Mouse (Mus musculus) T-helper 2 cell (primary cell): ENCODE data around the gene Cacna1c.

Experiments used
- in situ Hi-C: fragments of 300-600 bp; cut with MboI, MseI; formaldehyde crosslinking; loops from one replicate; pipeline ENCODE4 v1.15.1; 2025; ENCODE audit warnings: high pct_unique_total_duplicates

The Cacna1c gene

GRCm38 (mm10) chr6:119099333-119099732, 96.9 kb downstream of the Cacna1c start:
- in situ Hi-C loops = loop anchor here (5.0 kb wide), 1 partner anchor 172 kb away; no protein-coding TSS in a partner anchor

DNA sequence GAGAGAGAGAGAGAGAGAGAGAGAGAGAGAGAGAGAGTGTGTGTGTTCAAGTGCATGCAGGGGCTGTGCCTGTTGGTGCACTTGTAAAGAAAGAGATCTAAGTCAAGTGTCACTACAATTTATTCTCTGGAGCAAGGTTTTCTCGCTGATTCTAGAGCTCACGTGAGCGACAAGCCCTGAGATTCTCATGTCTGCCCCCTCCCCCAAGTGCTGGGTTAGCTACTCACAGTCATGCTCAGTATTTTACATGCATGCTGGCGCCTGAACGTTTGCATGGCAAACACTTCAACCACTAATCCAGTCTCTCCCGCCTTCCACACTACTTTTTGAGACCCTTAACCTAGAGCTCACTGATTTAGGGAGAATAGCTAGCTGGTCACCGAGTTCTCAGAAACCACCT, 99.7 kb downstream of the Cacna1c start:
- in situ Hi-C loops = loop anchor here (5.0 kb wide), 1 partner anchor 169 kb away; no protein-coding TSS in a partner anchor

GRCm38 (mm10) chr6:119095081-119095480, 101.1 kb downstream of the Cacna1c start:
- in situ Hi-C loops = loop anchor here (5.0 kb wide), 1 partner anchor 168 kb away; no protein-coding TSS in a partner anchor

DNA sequence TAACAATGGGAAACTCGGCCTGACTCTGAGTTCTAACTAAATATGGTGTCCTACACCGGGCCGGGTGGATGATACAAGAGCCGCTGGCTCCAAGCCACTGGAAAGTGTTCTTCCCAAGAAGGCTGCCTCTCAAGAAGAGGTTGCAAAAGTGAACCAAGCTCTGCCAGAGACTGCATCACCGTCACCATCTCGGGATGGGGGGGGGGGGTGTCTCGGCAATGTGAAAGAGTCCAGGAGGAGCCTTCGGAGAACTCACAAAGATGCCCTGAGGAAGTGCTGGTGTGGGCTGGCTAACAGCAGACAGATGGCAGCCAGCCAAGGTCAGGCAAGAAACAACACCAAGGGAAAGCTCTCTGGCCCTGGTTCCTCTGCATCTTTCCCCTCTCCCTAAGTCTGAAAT, 107.0 kb downstream of the Cacna1c start:
- in situ Hi-C loops = no loop called here

GRCm38 (mm10) chr6:119088381-119088780, 107.8 kb downstream of the Cacna1c start:
- in situ Hi-C loops = no loop called here

- in situ Hi-C loops = no loop called here
Measured at GRCm38 (mm10) chr6:119087919-119088318, 108.3 kb downstream of the Cacna1c start.

GRCm38 (mm10) chr6:119085789-119086188, 110.4 kb downstream of the Cacna1c start:
- in situ Hi-C loops = no loop called here

DNA sequence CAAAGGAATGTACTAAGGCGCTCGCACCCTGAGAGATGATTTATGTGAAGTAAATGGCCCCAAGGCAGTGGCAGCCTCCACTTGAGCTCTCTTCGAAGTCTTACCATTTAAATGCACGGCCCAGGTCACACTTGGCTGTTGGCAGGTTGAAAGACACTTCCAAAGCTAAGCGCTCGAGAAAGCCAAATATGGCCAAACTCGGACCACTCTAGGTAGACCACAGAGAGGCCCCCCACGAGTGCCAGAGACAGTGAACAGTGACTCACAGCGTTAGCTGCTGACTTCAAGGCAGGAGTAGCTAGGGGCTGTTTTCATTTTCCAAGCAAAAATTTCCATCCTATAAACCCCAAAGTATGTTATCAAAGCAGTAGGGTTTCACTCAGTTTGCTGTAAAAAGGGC, 111.7 kb downstream of the Cacna1c start:
- in situ Hi-C loops = no loop called here

GRCm38 (mm10) chr6:119083559-119083958, 112.7 kb downstream of the Cacna1c start:
- in situ Hi-C loops = no loop called here

- in situ Hi-C loops = no loop called here
Measured at GRCm38 (mm10) chr6:119082662-119083061, 113.6 kb downstream of the Cacna1c start.

GRCm38 (mm10) chr6:119081650-119082049, 114.6 kb downstream of the Cacna1c start:
- in situ Hi-C loops = no loop called here

DNA sequence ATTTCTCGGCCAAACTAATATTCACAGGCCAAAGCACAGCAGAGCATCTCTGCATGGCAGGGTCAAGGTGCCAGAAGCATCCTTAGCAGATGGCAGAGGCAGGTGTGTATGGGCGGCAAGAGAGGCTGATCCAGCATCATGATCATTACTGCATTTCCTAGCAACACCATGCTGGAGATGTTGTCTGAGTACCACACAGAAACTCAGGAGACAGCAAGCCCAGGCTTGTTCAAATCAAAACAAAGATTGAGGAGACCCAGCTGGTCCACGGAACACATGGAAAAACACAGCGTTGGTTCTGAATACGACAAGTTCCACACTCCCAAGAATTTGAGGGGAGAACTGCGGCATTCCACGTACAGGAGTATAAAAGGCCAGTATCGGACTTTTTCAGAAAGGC, 116.6 kb downstream of the Cacna1c start:
- in situ Hi-C loops = no loop called here

DNA sequence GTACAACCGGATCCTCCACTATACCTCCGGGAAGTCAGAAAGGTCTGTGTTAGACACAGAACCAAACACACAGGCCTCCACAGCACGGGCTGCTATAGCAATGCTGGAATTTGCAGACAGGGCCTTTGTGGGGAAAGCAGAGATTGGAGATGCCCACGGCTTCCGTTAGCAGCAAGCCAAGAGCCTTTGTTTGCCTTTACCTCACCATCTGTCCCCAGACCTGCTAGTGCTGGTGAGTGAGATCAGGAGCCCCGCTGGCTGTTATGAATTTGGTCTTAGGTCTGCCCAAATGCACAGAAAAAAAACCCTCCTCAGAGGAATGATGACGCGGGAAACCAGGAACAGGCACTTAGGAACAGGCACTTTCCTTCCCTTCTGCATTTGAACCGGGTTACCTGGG, 117.3 kb downstream of the Cacna1c start:
- in situ Hi-C loops = no loop called here

DNA sequence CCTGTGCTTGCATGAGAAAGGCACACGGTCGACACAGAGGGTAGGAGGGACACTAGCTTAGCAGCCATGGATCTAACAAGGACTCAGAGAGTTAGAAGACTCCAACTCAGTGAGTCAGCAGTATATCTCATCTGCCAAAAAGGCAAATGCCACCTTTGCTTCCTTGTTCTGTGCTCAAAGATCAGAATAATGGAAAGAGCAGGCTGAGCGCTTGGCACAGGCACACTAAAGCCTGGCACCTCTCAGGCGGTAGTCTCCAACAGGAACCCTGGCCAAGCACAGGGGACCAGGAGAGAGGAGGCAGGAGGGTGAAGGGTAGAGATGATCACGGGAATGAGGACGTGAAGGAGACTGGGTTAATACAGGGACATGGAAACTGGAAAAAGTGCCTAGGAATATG, 119.0 kb downstream of the Cacna1c start:
- in situ Hi-C loops = no loop called here

GRCm38 (mm10) chr6:119073419-119074071, 122.7 kb downstream of the Cacna1c start:
- in situ Hi-C loops = no loop called here

DNA sequence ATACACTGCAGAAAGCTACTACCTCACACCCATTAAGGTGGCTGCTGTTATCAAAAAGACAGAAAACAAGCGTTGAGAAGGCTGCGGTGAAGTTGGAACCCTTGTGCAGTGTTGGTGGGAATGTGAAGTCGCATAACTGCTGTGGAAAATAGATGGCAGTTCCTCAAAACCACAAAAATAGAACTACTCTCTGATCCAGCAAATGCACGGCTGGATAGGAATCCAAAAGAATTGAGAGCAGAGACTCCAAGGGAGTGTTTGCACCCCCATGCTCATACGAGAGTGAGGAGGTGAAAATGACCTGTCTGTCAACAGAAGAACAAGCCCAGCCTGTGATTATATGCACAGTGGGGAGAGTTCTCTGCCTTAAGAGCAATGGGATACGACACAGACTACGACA, 123.4 kb downstream of the Cacna1c start:
- in situ Hi-C loops = no loop called here

GRCm38 (mm10) chr6:119070771-119071170, 125.4 kb downstream of the Cacna1c start:
- in situ Hi-C loops = no loop called here

DNA sequence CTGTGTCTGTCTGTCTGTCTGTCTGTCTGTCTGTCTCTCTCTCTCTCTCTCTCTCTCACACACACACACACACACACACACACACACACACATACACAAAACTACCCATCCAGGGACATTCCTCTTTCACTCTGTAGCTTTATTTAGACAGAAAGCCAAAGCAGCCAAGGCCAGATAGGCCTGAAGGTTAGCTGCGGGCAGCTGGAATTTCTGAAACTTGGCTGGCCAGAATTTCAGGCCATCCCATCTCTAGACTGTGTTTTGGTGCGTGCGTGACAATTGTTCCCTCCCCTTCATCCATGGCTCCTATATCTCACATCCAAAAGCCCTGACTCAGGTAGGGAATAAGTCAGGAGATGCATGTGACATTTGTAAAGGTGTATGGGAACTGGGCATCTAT, 125.9 kb downstream of the Cacna1c start:
- in situ Hi-C loops = no loop called here

DNA sequence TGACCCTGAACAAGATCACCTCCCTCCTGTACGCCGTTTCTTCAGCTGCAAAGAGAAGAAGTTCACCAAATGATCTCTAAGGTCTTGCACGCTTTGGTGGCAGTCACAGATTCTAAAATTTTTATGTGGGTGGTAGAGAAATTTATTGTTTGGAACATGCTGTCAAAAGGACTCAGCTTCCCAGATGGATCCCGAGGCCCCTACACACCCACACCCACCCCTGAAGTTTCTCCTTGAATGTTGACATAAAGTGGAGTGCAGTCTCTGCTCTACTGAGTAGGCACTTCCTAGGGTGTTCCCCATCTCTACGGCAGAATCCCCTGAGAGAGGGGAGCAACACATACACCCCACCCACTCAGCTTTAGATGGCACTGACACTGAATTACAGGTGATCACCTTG, 127.1 kb downstream of the Cacna1c start:
- in situ Hi-C loops = no loop called here

DNA sequence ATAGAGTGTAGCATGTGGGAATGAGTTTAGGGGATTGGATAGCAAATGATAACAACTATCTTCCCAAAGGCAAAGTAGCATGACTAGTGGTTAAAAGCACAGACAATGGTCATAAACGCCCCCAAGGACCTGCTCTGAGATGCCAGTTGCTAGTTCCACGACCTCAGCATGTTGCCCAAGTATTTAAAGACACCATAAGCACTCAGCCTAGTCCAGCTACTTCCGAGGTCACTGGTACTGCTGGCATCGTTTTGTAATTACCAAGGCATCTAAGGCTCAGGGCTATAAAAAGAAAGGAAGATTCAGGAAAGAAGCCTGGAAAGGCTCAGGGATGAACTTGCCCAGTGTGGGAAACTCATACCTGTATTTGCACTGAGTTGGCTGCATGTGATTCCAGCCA, 127.6 kb downstream of the Cacna1c start:
- in situ Hi-C loops = no loop called here

GRCm38 (mm10) chr6:119064961-119065360, 131.3 kb downstream of the Cacna1c start:
- in situ Hi-C loops = no loop called here

DNA sequence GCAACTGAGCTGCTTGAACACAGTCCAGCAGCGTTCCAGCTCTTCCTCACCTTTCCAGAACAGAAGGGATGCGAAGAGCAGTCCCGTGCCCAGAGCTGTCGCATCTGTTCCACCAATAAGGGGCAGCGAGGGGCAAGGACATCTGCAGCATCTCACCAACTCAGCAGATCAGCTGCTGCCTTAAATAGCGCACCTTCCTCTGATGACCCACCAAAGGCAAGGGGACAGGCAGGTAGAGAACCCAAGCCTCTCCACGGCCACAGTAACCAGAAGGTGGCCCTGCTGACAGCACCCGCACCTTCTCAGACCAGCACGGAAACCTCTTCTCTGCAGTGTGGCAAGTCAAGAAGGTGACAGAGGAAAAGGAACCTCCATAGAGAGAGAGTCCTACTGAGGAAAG, 131.8 kb downstream of the Cacna1c start:
- in situ Hi-C loops = no loop called here

- in situ Hi-C loops = no loop called here
Measured at GRCm38 (mm10) chr6:119062695-119063094, 133.5 kb downstream of the Cacna1c start.

GRCm38 (mm10) chr6:119058896-119059295, 137.3 kb downstream of the Cacna1c start:
- in situ Hi-C loops = no loop called here
